Mouse (Mus musculus) spleen, adult 2 months (tissue): ENCODE data around the gene Vipr2. TPM values are rescaled to one million over a fixed set of nuclear protein-coding genes. Genes with fewer than 3 reads are reported as not detected.

ENCODE experiments used
- DNase-seq, 2 experiments: peaks; one replicate each; pipeline versions ENCODE4 v3.0.0 to v3.0.0-alpha.2; 2012 to 2021; ENCODE audit warnings: low spot score in 2 of 2, low read depth in 1 of 2
- H3K27ac ChIP-seq: fragments of 200-500 bp; 2 replicates; pipeline ENCODE4 v1.5.1; 2012; ENCODE audit warnings: low read length, inconsistent platforms; ENCODE audit not compliant: insufficient read depth
- H3K27me3 ChIP-seq: fragments of 200-500 bp; 2 replicates; pipeline ENCODE4 v1.6.1; 2012; ENCODE audit warnings: mild to moderate bottlenecking, moderate library complexity, low read length, inconsistent platforms; ENCODE audit not compliant: control insufficient read depth, insufficient read depth
- H3K36me3 ChIP-seq: fragments of 200-500 bp; 2 replicates; pipeline ENCODE4 v1.6.1; 2012; ENCODE audit warnings: mild to moderate bottlenecking, low read length, inconsistent platforms; ENCODE audit not compliant: control insufficient read depth, insufficient read depth
- H3K4me1 ChIP-seq: fragments of 200-500 bp; 2 replicates; pipeline ENCODE4 v1.6.1; 2011; ENCODE audit warnings: inconsistent platforms; ENCODE audit not compliant: control insufficient read depth, insufficient read depth, insufficient read length
- H3K4me3 ChIP-seq: fragments of 200-500 bp; 2 replicates; pipeline ENCODE4 v1.5.1; 2011; ENCODE audit warnings: mild to moderate bottlenecking, inconsistent platforms; ENCODE audit not compliant: insufficient read depth, insufficient read length; ENCODE audit errors: extremely low read depth
- CTCF ChIP-seq: fragments of 200-500 bp; IDR thresholded peaks from 2 replicates; pipeline ENCODE4 v1.5.1; 2011; ENCODE audit warnings: mild to moderate bottlenecking, inconsistent platforms; ENCODE audit not compliant: insufficient read depth, insufficient read length, insufficient replicate concordance; ENCODE audit errors: extremely low read depth
- POLR2A ChIP-seq: fragments of 200-500 bp; IDR thresholded peaks from 2 replicates; pipeline ENCODE4 v1.6.1; 2011; ENCODE audit warnings: low read depth, low read length, inconsistent platforms
- WGBS: fragments of 180-500 bp; shearing (Covaris S2); methylation state at CpG from one replicate; pipeline ENCODE4 v1.1.7; 2018; 5-methylcytosine and 5-hydroxymethylcytosine counted together
- polyA plus RNA-seq: library from polyadenylated mRNA; depleted of rRNA; stranded (reverse); fragments of >200 nt; gene quantifications from 2 replicates; pipeline ENCODE4 v1.2.3, GENCODE M21; 2012; rRNA removed

Vipr2 gene
- polyA plus RNA-seq = 0.22 and 0.26 TPM in 2 replicates

- H3K4me3 ChIP-seq = peak within 1 kb of the TSS; percentile 51; the same call in 1 of the 2 replicates
- no peaks in the 10 kb centered on the region for H3K36me3 ChIP-seq
- 10% methylated on average over 30 of the region's 33 CpGs for WGBS
- peaks cover 9% of the 10 kb centered on the region for H3K4me1 ChIP-seq
- H3K27me3 ChIP-seq = peaks cover 14% of the 10 kb centered on the region
- peak in 1 of 2 experiments; percentile 11 for DNase-seq
- no peak for TF ChIP-seq POLR2A
- no peak for TF ChIP-seq CTCF
- no peak within 1 kb of the TSS for H3K27ac ChIP-seq
Observed at GRCm38 (mm10) chr12:116077074-116077854, at the start of gene Vipr2. Gene Vipr2 (plus strand): TSS chr12:116077726.

DNA sequence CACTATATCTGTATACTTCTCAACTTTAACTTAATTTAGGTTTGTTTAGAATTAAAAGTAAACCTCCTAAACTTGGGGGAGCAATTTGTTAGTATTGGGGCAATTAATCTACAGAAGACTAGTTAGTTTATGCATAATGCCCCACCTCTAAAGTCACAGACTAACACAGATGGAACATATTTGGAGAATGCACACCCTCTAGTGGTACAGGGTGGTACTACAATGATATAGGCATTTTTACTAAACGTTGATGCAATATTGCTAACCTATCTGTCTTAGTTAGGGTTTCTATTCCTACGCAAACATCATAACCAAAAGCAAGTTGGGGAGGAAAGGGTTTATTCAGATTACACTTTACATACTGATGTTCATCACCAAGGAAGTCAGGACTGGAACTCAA is 49.4 kb upstream of the Vipr2 start:
- Histone ChIP-seq H3K27me3 (no peaks in the 10 kb centered on the region), H3K4me1 (no peaks in the 10 kb centered on the region), H3K27ac (no peak overlapping the region), H3K36me3 (no peaks in the 10 kb centered on the region), H3K4me3 (no peak overlapping the region)
- WGBS = 30% methylated on average over 2 of the region's 2 CpGs
- TF ChIP-seq CTCF = no peak
- TF ChIP-seq POLR2A = no peak
- no peak for DNase-seq

- Histone ChIP-seq H3K27me3 (no peaks in the 10 kb centered on the region), H3K27ac (no peak overlapping the region), H3K4me3 (no peak overlapping the region), H3K36me3 (no peaks in the 10 kb centered on the region), H3K4me1 (no peaks in the 10 kb centered on the region)
- TF ChIP-seq POLR2A (no peak), CTCF (no peak)
- no peak for DNase-seq
- 73% methylated on average over 5 of the region's 5 CpGs for WGBS
Observed at GRCm38 (mm10) chr12:116035346-116035745, 42.2 kb upstream of the Vipr2 start.

GRCm38 (mm10) chr12:116044785-116045184 is 32.7 kb upstream of the Vipr2 start:
- TF ChIP-seq CTCF = no peak
- TF ChIP-seq POLR2A = no peak
- H3K27me3 ChIP-seq = no peaks in the 10 kb centered on the region

DNA sequence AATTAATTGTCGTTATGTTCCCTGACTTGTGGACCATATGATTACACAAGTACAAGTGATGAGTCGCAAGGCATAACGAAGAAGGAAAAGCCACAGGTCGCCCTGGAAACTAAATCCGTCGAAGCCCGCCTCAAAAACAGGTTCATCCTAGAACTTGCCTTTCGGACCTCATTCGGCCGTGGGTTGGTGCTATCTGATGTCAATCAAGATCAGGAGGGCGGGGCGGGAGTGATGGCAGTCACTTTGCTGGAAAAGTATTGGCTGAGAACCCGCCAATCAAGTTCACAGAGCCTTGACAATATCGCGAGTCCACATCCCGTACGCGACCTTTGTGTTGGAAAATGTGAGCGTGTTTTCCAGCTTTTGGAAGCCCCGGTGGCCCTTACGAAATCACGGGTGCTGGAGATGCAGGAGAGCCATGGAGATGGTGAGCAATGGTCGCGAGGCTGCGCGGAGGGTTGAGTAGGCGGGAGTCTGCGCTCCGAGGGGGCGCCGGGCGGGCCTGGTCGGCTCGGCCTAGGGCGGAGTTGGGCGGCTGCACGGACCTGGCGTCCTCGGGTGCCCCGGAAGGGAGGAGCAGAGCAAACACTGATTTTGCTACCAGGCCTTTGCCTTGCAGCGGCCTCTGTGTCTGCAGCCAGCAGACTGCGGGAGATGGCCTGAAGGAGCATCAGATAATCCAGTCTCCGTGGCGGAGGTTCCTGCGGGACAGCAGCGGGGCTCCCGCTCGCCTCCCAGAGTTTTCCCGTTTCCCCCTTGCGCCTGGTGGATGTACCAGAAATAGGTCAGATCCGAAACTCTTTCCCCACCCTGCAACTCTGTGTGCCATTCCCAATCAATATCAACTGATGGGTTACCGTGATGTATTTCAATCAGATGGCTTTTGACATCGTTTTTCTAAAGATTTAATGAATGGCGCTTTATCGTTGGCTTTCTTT is 29.8 kb upstream of the Vipr2 start, which contains the start of gene Zfp386:
Gene Zfp386 (plus strand): TSS at position 285 of the 938 bp plus-strand sequence.
- peaks cover 4% of the 10 kb centered on the region; the same call in 1 of the 2 replicates for H3K4me1 ChIP-seq
- no peaks in the 10 kb centered on the region for H3K27me3 ChIP-seq
- H3K27ac ChIP-seq = peak within 1 kb of the TSS; percentile 87
- H3K36me3 ChIP-seq = no peaks in the 10 kb centered on the region
- H3K4me3 ChIP-seq = peak within 1 kb of the TSS; percentile 75
- DNase-seq = peak; percentile 96 to 98
- WGBS = 1% methylated on average over 55 of the region's 55 CpGs
- TF ChIP-seq CTCF (no peak), POLR2A (no peak; the same call in 1 of the 2 replicates)

More at GRCm38 (mm10) chr12:116044785-116045184, 32.7 kb upstream of the Vipr2 start:
- DNase-seq = no peak
- 87% methylated on average over 5 of the region's 5 CpGs for WGBS
- no peaks in the 10 kb centered on the region for H3K36me3 ChIP-seq
- no peak overlapping the region for H3K4me3 ChIP-seq
- peaks cover 4% of the 10 kb centered on the region; the same call in 1 of the 2 replicates for H3K4me1 ChIP-seq
- no peak overlapping the region for H3K27ac ChIP-seq

- Histone ChIP-seq H3K27ac (no peak overlapping the region), H3K27me3 (no peaks in the 10 kb centered on the region), H3K4me1 (peaks cover 4% of the 10 kb centered on the region; the same call in 1 of the 2 replicates), H3K36me3 (no peaks in the 10 kb centered on the region), H3K4me3 (peak overlapping the region; percentile 75)
- WGBS = 47% methylated on average over 7 of the region's 7 CpGs
- DNase-seq = no peak
- TF ChIP-seq POLR2A (no peak), CTCF (no peak)
Observed at GRCm38 (mm10) chr12:116048766-116049165, 28.8 kb upstream of the Vipr2 start.

GRCm38 (mm10) chr12:116049236-116049635 is 28.3 kb upstream of the Vipr2 start:
- H3K4me3 ChIP-seq = no peak overlapping the region
- DNase-seq = no peak
- H3K27me3 ChIP-seq = no peaks in the 10 kb centered on the region
- H3K27ac ChIP-seq = no peak overlapping the region
- H3K4me1 ChIP-seq = peaks cover 6% of the 10 kb centered on the region; the same call in 1 of the 2 replicates
- H3K36me3 ChIP-seq = no peaks in the 10 kb centered on the region
- TF ChIP-seq CTCF (no peak), POLR2A (no peak)
- WGBS = 88% methylated on average over 3 of the region's 3 CpGs
